Mouse (Mus musculus): ENCODE data around the gene Ccl9.

- no peak for TF ChIP-seq ZC3H11A (IDR thresholded peaks at IDR 0.05; ENCODE audit: borderline replicate concordance, low read depth, low read length)
- TF ChIP-seq MAFK (IDR thresholded peaks at IDR 0.05; ENCODE audit: insufficient read depth, low read depth, low read length), result no peak
- no peak for TF ChIP-seq HCFC1 (IDR thresholded peaks at IDR 0.05; ENCODE audit: borderline replicate concordance, insufficient read depth, low read length)
These were observed 21.4 kb downstream of the Ccl9 start for GRCm38 (mm10) chr11:83557074-83557473.

All from ES-E14 (cell line).